Mouse (Mus musculus) hindlimb bud, embryonic 11.5 days (tissue): ENCODE results near the gene Pcolce2.

Source experiments
- DNase-seq: peaks from one replicate; pipeline ENCODE4 v3.0.0-alpha.2; 2012; ENCODE audit warnings: low read depth, low spot score; ENCODE audit errors: extremely low spot score

Pcolce2 gene

GRCm38 (mm10) chr9:95704078-95704477 is 66.7 kb downstream of the Pcolce2 start:
- DNase-seq: no peak

- DNase-seq: no peak
Measured at GRCm38 (mm10) chr9:95705371-95705770, 68.0 kb downstream of the Pcolce2 start.

GRCm38 (mm10) chr9:95708943-95709342 is 71.5 kb downstream of the Pcolce2 start:
- no peak for DNase-seq

GRCm38 (mm10) chr9:95712574-95712973 is 75.2 kb downstream of the Pcolce2 start:
- no peak for DNase-seq

- DNase-seq: no peak
Measured at GRCm38 (mm10) chr9:95736238-95736637, 98.8 kb downstream of the Pcolce2 start.

GRCm38 (mm10) chr9:95744845-95745613 is 107.6 kb downstream of the Pcolce2 start:
- DNase-seq: no peak

GRCm38 (mm10) chr9:95747298-95747697 is 109.9 kb downstream of the Pcolce2 start:
- no peak for DNase-seq
